Mouse (Mus musculus): ENCODE results near the gene Dnah14.

DNA sequence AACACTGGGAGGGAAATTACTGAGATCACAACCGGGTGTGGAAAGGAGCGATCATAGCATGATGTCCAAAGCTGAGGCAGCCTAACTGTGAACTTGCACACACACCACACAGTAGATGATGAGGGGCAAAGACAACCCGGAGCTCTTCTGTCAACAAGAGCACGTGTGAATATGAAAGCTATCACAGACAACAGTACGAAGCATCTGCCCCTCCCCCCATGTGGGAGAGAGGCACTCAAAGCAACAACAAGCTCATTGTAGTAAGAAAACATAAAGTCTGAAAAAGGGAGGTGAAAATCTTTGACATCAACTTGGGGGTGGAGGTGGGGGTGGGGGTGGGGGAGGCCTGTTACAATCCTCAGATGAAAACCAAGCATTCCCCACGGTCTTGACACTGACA is 256.8 kb downstream of the Dnah14 start:
- no peak for TF ChIP-seq CTCF (IDR thresholded peaks at IDR 0.05; ENCODE audit: low read depth)
- TF ChIP-seq EP300 (IDR thresholded peaks at IDR 0.05; ENCODE audit: low read depth) = no peak

Measured in heart, postnatal 0 days (tissue).